Mouse (Mus musculus) heart, embryonic 11.5 days (tissue): Measurements from ENCODE around the gene Ndel1. TPM values are rescaled to one million over a fixed set of nuclear protein-coding genes. Genes with fewer than 3 reads are reported as not detected.

Experiments
- ATAC-seq: fragments of 200-750 bp; cut with Nextera tagmentation; replicated peaks from 2 replicates; pipeline ENCODE4 v1.8.0; 2017; ENCODE audit warnings: moderate library complexity; ENCODE audit not compliant: insufficient number of reproducible peaks, low FRiP score, low TSS enrichment
- H3K27ac ChIP-seq: fragments of 300-500 bp; sonication (generic); 2 replicates; pipeline ENCODE4 v1.5.1; 2014; ENCODE audit warnings: mild to moderate bottlenecking, low read depth, low read length
- H3K27me3 ChIP-seq: fragments of 300-500 bp; sonication (generic); 2 replicates; pipeline ENCODE4 v1.6.1; 2014; ENCODE audit warnings: mild to moderate bottlenecking, low read length, mixed read lengths; ENCODE audit not compliant: control insufficient read depth, insufficient read depth
- H3K36me3 ChIP-seq: fragments of 300-500 bp; sonication (generic); 2 replicates; pipeline ENCODE4 v1.6.1; 2014; ENCODE audit warnings: mild to moderate bottlenecking, low read length, moderate library complexity, mixed read lengths; ENCODE audit not compliant: control insufficient read depth, insufficient read depth
- H3K4me1 ChIP-seq: fragments of 300-500 bp; sonication (generic); 2 replicates; pipeline ENCODE4 v1.6.1; 2014; ENCODE audit warnings: low read length; ENCODE audit not compliant: control insufficient read depth, insufficient read depth
- H3K4me2 ChIP-seq: fragments of 300-500 bp; sonication (generic); 2 replicates; pipeline ENCODE4 v1.6.1; 2014; ENCODE audit warnings: mild to moderate bottlenecking, moderate library complexity
- H3K4me3 ChIP-seq: fragments of 300-500 bp; sonication (generic); 2 replicates; pipeline ENCODE4 v1.5.1; 2014; ENCODE audit warnings: low read depth, low read length
- H3K9ac ChIP-seq: fragments of 300-500 bp; sonication (generic); 2 replicates; pipeline ENCODE4 v1.6.1; 2014; ENCODE audit warnings: mild to moderate bottlenecking, low read depth, low read length, moderate library complexity
- H3K9me3 ChIP-seq: fragments of 300-500 bp; sonication (generic); replicated peaks from 2 replicates; pipeline ENCODE4 v1.6.1; 2016; ENCODE audit warnings: low read length; ENCODE audit not compliant: control insufficient read depth
- WGBS: fragments of 180-500 bp; shearing (Covaris S2); extraction: QIAGEN DNeasy Blood & Tissue Kit; methylation state at CpG from one replicate; pipeline ENCODE4 v1.1.7; 2014; ENCODE audit not compliant: insufficient replicate concordance; 5-methylcytosine and 5-hydroxymethylcytosine counted together
- polyA plus RNA-seq: library from polyadenylated mRNA; unstranded; fragments of >200 nt; fragmentation: Nextera tagmentation; extraction: Ambion mirVana; gene quantifications from 2 replicates; pipeline ENCODE4 v1.2.1, GENCODE M21; 2014

Ndel1 gene
- polyA plus RNA-seq, 1 experiment from 2014 or later, result 52.5 TPM

DNA sequence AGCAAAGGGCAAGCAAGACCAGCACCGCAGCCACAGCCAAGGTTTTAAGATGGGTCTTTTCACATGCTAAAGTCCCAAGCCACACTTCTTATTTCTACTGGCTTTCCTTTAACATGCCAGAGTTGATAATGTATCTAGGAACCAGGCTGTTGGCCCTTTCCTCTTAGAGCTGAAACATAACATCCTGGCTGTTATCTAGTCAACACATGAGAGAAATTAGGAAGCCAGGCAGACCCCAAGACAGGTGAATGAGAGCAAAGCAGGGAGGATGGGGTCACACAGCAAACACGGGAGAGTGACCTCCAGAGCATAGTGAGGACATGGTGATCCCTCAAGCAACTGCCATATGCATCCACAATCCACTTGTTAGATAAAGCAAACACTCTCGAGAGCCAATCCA, 44.9 kb downstream of the Ndel1 start:
- Histone ChIP-seq H3K36me3 (peaks cover 16% of the 10 kb centered on the region; the same call in 1 of the 2 replicates), H3K4me1 (peaks cover 3% of the 10 kb centered on the region; the same call in 1 of the 2 replicates), H3K27me3 (no peaks in the 10 kb centered on the region), H3K9ac (no peak overlapping the region), H3K9me3 (no peaks in the 10 kb centered on the region), H3K4me3 (no peak overlapping the region), H3K4me2 (no peak overlapping the region), H3K27ac (no peak overlapping the region)
- 66% methylated on average over 3 of the region's 3 CpGs for WGBS
- no peak for ATAC-seq

DNA sequence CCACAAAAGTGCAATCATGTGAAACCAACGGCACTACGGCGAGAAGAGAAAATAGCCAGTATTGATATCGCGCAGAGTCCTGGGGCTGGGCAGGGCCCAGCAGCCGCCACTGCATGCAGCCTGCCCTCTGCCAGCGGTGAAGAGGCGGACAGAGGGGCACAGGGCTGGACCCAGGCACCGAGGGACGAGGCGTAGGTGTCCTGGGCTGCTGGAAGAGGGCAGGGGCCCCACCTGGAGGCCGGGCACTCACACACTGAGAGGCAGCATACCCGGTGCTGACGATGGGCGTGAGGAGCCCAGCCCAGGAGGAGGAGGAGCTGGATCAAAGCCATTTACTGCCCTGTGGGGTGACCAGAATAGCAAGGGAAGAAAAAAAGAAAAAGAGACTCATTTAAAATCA, 49.3 kb downstream of the Ndel1 start:
- Histone ChIP-seq H3K9me3 (no peaks in the 10 kb centered on the region), H3K9ac (no peak overlapping the region), H3K27me3 (no peaks in the 10 kb centered on the region), H3K4me2 (no peak overlapping the region), H3K36me3 (peaks cover 23% of the 10 kb centered on the region), H3K27ac (no peak overlapping the region), H3K4me1 (peaks cover 3% of the 10 kb centered on the region; the same call in 1 of the 2 replicates), H3K4me3 (no peak overlapping the region)
- no peak for ATAC-seq
- 86% methylated on average over 15 of the region's 15 CpGs for WGBS

DNA sequence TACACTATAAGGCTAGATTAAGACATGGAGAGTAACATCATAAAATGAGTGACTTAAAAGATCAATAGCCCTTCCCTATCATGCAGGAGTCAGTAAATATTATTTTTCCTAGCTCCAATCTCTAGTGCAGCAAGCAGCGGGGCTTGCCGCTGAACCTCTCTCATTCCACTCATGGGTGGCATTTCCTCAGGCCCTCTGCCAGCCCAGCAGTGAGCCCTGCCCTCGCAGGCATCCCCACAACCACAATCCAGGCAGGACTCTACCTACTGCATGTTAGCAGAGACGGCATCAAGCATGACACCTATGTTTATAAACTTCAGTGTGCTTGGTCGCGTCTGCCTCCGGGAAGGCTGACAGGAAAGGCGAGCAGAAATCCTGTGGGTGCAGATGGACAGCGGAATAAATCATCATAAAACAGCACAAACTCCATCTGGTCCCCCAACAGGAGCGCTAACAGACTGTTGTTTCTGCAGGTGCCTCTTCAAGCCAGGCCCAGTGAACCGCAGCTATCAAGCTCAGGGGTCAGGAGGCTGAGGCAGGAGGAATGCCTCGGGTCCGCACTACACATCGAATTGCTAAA, 52.3 kb downstream of the Ndel1 start:
- H3K9me3 ChIP-seq, result no peaks in the 10 kb centered on the region
- ATAC-seq, result no peak
- no peak overlapping the region for H3K4me2 ChIP-seq
- H3K36me3 ChIP-seq, result peaks cover 40% of the 10 kb centered on the region
- H3K9ac ChIP-seq, result no peak overlapping the region
- 89% methylated on average over 14 of the region's 14 CpGs for WGBS
- H3K4me1 ChIP-seq, result no peaks in the 10 kb centered on the region
- no peak overlapping the region for H3K27ac ChIP-seq
- H3K27me3 ChIP-seq, result no peaks in the 10 kb centered on the region
- H3K4me3 ChIP-seq, result no peak overlapping the region

DNA sequence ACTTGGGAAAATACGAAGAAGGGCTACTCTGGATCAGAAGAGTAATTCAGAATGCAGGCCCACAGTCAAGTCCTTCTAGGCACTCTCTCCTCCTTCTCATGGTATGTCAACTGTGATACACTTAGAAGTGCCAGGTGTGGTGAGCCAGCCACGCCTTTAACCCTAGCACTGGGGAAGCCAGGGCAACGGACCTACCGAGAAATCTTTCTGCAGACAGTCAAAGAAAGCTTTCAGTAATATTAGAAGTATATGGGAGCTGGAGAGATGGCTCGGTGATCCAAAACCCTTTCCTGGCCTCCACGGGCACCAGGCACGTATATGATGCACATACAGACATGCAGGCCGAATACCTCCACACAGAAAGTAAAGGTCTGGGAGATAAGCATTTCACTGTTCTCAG, 53.2 kb downstream of the Ndel1 start:
- ATAC-seq, result no peak
- Histone ChIP-seq H3K9me3 (no peaks in the 10 kb centered on the region), H3K9ac (no peak overlapping the region), H3K27ac (no peak overlapping the region), H3K4me2 (no peak overlapping the region), H3K27me3 (no peaks in the 10 kb centered on the region), H3K4me1 (no peaks in the 10 kb centered on the region), H3K4me3 (no peak overlapping the region), H3K36me3 (peaks cover 45% of the 10 kb centered on the region)
- 89% methylated on average over 8 of the region's 8 CpGs for WGBS

DNA sequence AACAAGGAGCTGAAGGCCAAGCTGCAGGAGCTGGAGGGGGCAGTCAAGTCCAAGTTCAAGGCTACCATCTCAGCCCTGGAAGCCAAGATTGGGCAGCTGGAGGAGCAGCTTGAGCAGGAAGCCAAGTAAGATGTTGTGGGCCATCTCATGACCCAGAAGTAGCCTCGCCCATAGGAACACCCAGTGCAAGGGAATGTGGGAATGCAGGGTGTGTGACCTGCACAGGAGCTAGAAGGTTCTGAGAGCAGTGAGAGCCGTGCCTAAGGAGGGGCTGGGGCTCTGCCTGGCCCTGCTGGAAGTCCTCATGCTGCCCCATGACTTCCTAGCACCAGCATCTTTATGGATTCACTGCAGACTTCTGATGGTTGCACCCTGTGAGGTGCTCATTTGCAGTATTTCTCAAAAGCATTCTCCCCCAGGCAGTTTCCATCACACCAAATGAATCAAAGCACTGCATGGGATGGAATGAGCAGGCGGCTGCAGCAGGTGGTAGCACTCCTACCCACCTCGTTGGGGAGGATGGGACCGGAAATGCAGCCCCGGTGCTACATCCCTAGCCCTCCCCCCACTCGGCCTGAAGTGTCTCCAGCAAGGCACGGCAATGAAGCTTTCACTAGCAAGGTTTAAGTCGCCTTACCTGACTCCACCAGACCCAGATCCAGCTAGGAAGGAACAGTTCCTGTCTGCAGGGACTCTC, 59.6 kb downstream of the Ndel1 start:
- H3K27ac ChIP-seq, result no peak overlapping the region
- 84% methylated on average over 9 of the region's 9 CpGs for WGBS
- H3K4me2 ChIP-seq, result no peak overlapping the region
- no peaks in the 10 kb centered on the region for H3K4me1 ChIP-seq
- no peaks in the 10 kb centered on the region for H3K9me3 ChIP-seq
- no peak for ATAC-seq
- no peak overlapping the region for H3K4me3 ChIP-seq
- H3K36me3 ChIP-seq, result peaks cover 76% of the 10 kb centered on the region
- H3K27me3 ChIP-seq, result no peaks in the 10 kb centered on the region
- H3K9ac ChIP-seq, result no peak overlapping the region

DNA sequence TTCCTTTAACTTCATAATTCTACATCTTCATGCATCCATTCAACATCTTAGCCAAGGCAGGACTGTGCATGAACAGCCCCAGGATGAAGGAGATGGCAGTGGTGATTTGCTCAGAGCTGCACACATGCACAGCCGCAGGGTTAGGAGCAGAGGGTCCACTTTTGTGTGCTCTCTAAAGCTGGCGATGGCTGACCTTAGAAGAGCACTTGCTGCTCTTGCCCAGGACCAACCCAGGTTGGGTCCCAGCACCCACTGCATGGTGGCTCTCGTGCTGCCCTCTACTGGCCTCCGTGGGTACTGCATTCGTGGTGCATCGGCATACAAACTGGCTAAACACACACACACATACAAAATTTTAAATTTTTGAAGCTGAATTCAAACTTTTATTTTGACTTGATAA, 63.9 kb downstream of the Ndel1 start:
- no peaks in the 10 kb centered on the region for H3K4me1 ChIP-seq
- no peak overlapping the region for H3K4me2 ChIP-seq
- ATAC-seq, result no peak

DNA sequence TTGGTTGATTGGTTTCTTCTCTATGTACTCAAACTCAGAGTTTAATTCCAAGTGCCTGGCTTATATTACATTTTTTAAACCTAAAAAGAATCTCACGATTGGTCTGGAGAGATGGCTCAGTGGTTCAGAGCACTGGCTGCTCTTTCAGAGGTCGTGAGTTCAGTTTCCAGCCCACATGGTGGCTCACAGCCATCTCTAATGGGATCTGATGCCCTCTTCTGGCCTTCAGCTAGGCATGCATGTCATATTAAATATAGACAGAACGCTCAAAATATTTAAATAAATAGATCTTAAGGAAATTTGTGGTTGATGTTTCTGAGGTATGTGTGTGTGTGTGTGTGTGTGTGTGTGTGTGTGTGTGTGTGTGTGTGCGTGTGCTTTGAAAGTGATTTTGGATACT, 66.5 kb downstream of the Ndel1 start:
- Histone ChIP-seq H3K4me3 (no peak overlapping the region), H3K27me3 (no peaks in the 10 kb centered on the region), H3K4me2 (no peak overlapping the region), H3K27ac (no peak overlapping the region), H3K9me3 (no peaks in the 10 kb centered on the region), H3K36me3 (peaks cover 83% of the 10 kb centered on the region), H3K4me1 (no peaks in the 10 kb centered on the region), H3K9ac (no peak overlapping the region)
- 75% methylated on average over 4 of the region's 4 CpGs for WGBS
- ATAC-seq, result no peak

More for the DNA sequence above, 63.9 kb downstream of the Ndel1 start:
- Histone ChIP-seq H3K9me3 (no peaks in the 10 kb centered on the region), H3K27me3 (no peaks in the 10 kb centered on the region), H3K27ac (no peak overlapping the region), H3K9ac (no peak overlapping the region), H3K36me3 (peaks cover 82% of the 10 kb centered on the region), H3K4me3 (no peak overlapping the region)
- WGBS, result 37% methylated on average over 6 of the region's 6 CpGs

DNA sequence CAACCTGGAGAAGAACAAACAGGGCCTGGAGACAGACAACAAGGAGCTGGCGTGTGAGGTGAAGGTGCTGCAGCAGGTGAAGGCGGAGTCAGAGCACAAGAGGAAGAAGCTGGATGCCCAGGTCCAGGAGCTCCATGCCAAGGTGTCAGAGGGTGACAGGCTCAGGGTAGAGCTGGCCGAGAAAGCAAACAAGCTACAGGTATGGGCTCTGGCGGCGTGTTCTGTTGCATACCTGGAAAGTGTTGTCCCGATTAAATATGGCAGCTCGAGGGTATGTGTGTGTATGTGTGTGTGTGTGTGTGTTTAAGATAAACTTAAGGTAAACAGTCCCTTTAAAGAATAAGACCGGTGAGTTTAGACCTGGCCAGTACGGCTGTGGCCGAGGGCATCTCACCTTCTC, 73.4 kb downstream of the Ndel1 start:
- Histone ChIP-seq H3K4me3 (no peak overlapping the region), H3K27ac (no peak overlapping the region), H3K4me1 (no peaks in the 10 kb centered on the region), H3K9ac (no peak overlapping the region), H3K4me2 (no peak overlapping the region), H3K36me3 (peaks cover 89% of the 10 kb centered on the region), H3K27me3 (no peaks in the 10 kb centered on the region), H3K9me3 (no peaks in the 10 kb centered on the region)
- WGBS, result 88% methylated on average over 10 of the region's 10 CpGs
- no peak for ATAC-seq

DNA sequence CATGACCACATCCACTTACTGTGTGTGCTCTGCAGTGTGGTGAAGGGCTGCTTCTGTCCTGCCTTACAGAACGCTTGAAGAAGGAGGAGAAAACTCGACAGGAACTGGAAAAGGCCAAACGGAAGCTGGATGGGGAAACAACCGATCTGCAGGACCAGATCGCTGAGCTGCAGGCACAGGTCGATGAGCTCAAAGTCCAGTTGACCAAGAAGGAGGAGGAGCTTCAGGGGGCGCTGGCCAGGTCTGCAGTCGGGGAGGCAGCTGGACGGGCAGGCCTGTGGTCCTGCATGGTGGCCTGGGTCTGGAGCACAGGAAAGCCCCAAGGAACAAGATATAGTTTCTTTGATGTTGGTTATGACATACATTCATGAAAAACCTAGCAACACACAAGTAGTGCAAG, 79.9 kb downstream of the Ndel1 start:
- no peaks in the 10 kb centered on the region for H3K4me1 ChIP-seq
- H3K4me2 ChIP-seq, result no peak overlapping the region
- no peaks in the 10 kb centered on the region for H3K27me3 ChIP-seq
- WGBS, result 91% methylated on average over 9 of the region's 9 CpGs
- peaks cover 69% of the 10 kb centered on the region for H3K36me3 ChIP-seq
- H3K9me3 ChIP-seq, result no peaks in the 10 kb centered on the region
- H3K27ac ChIP-seq, result no peak overlapping the region
- H3K9ac ChIP-seq, result no peak overlapping the region
- no peak for ATAC-seq
- H3K4me3 ChIP-seq, result no peak overlapping the region
